Mouse (Mus musculus): Measurements from ENCODE around the gene Ankrd50. TPM values are rescaled to one million over a fixed set of nuclear protein-coding genes. Genes with fewer than 3 reads are reported as not detected.

The Ankrd50 gene
- total RNA-seq, 2 experiments from 2014 or later = 51.1 to 54.5 TPM

DNA sequence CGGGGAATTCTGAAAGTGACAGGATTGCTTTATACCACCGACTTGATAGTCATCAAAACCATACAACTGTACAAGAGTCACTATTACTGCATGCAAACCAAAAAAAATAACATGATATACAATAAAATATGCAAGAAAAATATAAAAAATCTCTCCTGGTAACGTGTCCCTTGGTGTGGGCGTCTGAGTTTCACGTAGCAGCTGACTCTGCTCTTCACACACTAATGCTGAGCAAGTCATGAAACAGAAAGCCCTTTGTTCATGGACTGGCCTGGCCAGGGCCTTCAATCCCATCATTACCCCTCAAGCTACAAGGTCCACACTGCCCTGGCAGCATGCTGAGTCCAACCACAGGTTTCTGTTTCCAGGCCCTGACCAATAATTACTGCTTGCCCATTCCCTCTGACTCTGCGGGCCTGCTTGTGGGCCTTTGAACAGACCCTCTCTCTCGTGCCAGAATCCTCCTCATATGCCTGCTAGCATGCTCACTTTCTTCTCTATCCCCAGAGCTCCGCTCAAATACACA, 17.7 kb downstream of the Ankrd50 start:
- no peak for DNase-seq (ENCODE audit: low spot score in 2 of 2)

DNA sequence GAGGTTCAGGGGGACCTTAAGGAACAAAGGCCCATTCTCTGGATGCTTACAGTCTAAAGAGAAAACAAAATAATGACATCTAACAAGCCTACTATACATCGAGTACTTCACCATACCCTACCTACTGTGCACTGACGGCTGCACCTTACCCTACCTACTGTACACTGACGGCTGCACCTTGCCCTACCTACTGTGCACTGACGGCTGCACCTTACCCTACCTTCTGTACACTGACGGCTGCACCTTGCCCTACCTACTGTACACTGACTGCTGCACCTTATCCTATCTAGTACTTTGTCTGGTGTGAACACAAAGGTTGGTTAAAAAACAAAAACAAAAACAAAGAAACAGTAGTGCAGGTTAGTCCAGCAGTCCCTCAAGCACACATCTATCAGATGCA, 18.5 kb downstream of the Ankrd50 start:
- DNase-seq (ENCODE audit: low spot score in 2 of 2) = no peak

DNA sequence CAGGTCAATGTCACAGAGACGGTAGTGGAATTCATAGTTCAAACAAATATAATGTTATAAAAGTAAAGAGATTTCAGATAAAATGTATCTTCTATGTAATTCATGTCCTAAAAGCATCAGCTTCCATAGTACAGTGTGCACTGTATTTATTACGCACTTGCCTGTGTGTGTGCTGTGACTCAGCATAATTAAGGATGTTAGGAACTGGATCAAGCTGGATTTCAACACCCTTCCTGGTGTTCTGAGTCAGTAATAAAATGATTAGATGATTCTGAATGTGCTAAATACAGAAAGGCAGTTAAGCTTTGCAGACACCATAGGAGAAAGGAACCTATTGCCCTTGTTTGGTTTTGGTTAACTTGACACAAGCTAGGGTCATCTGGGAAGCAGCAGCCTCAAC, 21.5 kb downstream of the Ankrd50 start:
- DNase-seq (ENCODE audit: low spot score in 2 of 2) = no peak

DNA sequence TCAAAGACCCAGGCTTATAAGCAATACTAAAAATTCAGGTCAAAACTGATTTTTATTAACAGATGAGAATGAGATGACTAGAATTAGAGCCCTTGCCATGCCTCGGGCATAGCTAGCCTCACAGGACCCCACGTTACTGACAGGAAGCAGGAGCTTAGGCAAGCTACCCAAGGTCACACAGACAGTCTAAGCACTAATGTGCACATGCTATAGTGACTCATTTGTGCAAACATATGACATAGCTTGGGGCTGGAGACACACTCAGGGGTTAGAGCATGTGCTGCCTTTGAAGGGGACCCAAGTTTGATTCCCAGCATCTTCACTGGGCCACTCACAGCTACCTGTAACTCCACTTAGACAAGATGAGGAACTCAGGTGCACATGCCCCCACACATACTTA, 22.9 kb downstream of the Ankrd50 start:
- DNase-seq (ENCODE audit: low spot score in 2 of 2) = no peak

DNA sequence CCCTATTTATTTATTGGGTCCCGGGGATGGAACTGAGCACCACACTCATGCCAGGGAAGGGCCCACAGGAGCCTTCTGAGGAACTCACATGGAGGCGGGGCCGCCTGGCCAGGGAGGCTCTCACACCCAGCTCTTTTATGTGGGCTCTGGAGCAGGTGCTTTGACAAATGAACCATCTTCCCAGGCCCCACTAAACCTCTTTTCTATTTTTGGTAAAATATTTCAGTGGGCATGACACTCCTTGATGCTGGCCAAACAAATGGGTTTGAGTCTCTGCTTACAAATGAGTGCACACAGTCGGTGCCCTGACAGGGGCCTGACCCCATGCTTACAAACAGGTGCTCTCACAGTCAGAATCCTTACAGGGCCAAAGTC, 24.4 kb downstream of the Ankrd50 start:
- DNase-seq (ENCODE audit: low spot score in 2 of 2) = no peak

DNA sequence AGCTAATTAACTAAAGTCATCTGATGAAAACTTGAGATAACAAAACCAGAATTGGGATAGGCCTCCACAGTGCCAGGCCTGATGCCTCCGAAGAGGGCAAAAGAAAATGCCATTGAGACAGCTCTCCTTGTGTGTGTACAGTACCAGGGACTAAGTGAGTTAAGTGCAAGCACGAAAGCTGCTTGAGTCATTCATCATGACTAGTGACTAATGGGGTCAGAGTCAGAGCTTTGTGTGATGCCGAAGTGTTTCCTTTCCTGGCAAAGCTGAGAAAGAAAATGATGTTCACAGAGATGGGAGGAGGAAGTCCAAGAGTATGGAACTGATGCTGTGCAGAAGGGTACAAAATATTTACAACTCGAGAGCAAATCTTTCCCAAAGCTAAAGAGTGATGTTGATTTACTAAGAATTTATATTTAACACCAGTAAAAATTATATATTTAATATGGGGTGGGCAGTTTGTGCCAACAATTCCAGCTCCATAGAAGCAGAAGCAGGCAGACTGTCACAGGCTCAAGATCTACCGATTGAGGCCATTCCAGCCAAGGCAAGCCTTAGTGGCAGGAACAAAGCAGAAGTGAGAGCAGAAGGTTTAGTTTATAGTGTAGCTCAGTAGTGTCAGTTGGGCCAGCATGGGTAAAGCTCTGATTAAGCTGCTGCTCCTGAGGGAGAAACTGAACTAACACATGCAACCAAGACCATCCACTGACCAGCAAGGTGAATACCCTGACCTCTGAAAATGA, 25.0 kb downstream of the Ankrd50 start:
- no peak for DNase-seq (ENCODE audit: low spot score in 2 of 2)

DNA sequence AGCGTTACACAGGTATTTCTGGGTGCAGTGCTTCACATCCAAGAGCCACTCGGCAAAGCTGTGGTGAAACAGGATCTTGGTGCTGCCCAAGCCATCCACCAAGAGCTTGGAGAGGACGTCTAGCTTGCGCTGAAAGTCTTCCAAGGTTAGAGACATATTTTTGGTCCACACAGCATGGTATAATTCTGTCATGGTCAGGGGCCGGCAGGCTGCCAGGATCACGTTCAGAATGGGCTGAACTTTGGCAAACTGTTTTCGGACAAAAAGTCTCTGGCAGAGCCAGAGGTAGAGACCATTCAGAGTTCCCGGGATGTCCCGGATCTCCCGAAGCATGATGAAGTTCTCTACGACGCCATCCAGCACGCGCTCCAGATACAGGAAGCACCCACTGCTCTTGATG, 27.6 kb downstream of the Ankrd50 start:
- DNase-seq (ENCODE audit: low spot score in 2 of 2) = no peak

DNA sequence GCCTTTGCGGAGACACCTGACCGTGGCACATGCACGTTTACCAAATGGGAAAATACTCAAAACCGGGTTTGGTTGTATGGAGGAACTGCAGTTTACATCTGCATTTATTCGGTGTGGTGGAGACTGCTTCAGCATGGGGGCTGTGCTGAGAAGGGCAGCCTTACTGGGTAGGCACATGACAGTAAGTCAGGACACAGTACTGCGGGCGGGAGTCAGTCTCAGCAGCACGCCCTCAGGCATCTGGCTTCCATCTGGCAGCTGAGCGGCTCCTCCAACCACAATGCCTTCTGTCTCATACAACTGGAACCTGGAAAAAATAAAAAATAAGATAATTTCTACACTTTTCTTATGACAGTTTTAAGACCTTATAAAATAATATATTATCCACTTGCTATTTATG, 32.4 kb downstream of the Ankrd50 start:
- no peak for DNase-seq (ENCODE audit: low spot score in 2 of 2)

DNA sequence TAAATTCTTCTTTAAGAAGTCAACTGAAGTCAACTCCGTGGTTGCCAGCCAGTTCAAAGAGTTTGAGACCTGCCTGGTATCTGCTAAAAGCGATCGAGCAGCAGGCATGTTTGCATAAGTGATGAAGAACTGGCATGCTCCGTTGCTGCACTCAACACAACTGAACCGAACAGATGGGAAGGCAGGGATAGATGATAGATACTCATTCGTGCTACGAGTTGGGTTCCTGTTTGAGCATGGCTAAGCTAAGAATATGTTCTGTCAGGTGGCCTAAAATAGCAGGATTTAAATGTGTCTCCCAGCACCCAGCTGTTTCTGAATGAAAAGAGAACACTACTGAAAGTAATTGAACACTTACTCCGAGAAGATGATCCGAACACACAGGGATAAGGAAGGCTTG, 38.1 kb downstream of the Ankrd50 start:
- DNase-seq (ENCODE audit: low spot score in 2 of 2) = peak in 1 of 2 experiments; percentile 69

DNA sequence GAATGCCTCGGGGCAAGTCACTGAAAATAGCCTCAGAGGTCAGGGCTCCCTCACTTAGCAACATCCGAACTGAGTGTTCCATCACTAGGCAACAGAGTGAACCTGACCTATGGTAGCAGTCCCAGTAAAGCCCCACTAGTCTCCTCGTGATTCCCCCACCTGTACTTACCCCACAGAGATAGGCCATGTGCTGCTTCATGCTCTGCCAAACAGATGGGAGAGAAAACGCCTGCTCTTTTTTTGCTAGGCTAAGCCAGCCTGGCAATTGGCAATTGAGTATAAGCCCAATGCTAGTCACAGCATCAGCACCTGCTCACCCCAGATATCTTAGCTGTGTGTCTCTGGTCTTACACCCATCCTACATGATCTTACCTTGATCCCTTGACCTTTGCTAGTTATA, 40.8 kb downstream of the Ankrd50 start:
- peak in 1 of 2 experiments; percentile 60 for DNase-seq (ENCODE audit: low spot score in 2 of 2)

DNA sequence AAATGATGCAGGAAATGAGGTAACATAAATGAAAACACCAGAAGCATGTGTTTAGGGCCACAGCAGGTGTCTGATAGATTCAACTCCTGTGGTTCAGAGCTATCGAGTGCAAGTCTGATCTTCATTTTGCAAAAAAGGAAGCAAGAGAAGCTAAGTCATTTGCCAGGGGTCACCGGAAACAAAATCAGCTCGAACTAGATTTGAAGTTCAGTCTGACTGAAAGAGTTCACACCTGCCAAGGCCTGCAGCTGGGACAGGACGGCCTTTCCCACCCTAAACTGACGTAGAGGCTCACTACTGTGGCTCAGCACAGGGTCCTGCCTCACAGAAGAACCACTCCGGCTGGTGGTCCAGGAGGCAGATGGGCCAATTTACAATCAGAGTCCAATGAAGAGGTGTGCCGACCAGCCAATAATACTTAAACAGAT, 44.1 kb downstream of the Ankrd50 start:
- no peak for DNase-seq (ENCODE audit: low spot score in 2 of 2)

DNA sequence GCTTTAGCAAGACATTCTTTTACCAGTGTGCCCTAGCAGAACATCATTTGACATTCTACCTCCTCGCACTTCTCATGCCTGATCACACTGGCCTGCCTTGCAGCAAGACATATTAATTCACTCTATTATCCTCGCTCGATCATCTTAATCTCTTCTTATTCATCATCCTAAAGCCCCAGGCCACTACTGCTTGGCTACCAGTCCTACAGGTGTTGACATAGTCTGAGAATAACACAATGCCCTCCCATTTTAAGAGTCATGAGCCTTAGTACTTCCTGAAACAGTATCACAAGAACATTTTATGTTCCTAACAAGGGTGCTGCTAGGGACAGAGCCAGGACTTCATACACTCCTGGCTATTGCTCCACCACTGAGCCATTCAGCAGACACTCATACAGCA, 48.0 kb downstream of the Ankrd50 start:
- DNase-seq (ENCODE audit: low spot score in 2 of 2) = no peak

DNA sequence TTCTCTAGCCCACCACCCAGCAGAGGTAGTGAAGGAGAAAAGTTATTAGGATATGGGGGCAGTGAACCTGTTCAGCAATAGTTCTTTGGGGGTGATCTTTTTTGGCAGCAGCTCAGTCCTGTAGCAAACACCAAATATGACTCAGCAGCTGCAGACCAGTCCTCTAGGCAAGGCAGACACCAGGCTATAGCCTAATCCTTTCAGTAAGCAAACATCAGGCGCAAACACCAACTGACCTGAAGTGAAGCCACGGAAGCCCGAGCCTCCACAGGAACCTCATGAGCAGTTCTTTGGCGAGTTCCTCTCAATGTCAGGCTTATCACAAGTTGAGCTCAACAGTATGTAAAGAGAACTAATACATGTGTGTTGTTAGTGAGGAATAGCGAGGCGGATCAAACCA, 48.8 kb downstream of the Ankrd50 start:
- no peak for DNase-seq (ENCODE audit: low spot score in 2 of 2)

DNA sequence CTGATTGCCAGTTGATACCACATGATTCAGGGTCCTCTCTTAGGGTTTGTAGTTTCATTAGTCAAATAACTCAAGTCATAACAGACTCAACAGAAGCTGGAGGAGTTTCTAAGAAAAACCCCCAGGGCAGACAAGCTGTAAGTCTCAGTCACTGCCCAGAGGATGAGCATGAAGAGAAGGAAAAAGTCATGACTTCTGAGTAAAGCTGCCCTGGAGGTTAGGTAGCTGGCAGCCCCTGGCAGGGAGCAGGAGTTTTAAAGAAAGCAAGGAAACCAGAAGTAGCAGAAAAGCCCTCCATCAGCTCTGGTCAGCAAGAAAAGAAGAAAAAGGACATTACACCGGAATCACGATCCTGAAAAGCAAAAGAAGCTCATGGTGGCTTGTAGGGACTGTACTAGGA, 50.2 kb downstream of the Ankrd50 start:
- DNase-seq (ENCODE audit: low spot score in 2 of 2) = no peak

DNA sequence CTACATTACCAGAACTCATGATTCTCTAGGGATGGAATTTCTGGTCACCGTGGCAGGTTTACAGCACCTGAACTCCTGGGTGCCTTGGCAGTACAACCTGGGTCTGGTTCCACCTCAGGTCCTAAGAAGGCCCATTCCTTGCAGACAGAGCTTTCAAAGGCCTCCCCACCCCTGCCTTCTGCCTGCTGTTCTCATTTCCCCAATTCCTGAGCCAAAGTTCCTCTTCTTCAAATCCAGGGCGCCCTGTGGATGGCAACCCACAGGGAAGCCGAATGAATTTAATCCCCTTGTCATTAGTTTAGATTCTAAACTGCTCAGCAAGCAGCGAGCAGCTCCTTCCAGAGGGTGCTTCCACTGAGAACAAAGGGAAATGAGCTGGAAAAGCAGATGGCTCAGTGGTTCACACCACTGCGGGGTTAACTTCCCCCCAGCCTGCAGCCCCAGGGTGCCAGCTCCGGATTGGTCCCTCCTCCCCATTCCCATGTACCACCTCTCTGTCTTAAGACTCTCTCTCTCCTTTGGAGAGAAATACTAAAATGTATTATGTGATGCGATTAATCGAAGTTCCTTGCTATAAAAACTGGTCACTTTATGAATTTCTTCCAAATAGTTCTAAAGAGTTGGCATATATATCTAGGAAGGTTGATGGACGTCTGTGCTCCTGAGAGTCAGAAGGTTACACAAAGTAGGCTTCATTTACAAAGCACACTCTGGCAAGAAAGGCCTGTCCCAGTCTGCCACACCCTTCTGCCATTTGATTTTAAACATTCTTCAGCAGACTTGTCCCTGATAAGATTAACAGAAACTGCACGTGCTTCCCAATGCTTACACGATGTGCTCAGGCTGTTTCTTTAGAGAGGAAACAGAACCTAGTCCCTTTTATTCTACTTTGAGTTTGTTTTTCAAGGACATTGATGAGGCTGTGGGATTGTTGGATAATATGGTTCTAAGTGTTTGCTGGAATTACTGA, 50.9 kb downstream of the Ankrd50 start:
- no peak for DNase-seq (ENCODE audit: low spot score in 2 of 2)

DNA sequence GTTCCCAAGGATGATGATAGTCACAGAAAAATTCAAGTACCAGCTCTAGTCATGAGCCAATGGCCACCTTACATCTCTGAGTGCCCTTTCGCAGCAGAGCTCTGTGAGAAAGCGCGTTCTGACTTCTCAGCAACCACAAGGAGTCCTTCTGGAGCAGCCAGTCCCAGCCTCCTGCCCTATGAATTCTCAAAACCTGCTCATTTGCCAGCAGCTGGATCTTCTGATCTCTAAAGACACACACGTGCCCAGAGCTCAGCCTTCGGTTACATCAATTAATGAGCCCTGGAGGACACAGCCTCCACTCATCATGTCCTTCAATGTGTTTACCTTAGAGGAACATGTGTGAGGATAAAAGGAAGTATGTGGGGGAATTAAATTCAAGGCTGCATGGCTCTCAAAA, 53.2 kb downstream of the Ankrd50 start:
- no peak for DNase-seq (ENCODE audit: low spot score in 2 of 2)

DNA sequence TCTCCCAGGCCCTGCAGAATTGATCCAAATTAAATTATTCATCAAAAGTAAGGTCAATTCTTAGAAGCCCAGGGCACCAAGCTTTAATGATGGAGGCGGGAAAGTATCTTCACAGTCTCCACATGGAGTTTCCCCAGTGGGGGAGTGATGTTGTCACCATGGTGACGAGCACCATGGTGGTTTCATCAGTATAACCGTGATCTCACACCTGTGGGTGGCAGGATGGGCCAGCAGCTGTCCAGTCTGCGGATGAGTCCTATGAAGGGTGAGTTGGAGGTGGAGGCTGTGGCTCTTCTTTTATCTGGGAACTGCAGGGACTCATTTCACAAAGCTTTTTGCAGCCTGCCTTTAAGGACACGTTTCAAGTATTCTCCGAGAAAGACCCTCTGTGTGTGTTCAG, 53.6 kb downstream of the Ankrd50 start:
- DNase-seq (ENCODE audit: low spot score in 2 of 2) = no peak

DNA sequence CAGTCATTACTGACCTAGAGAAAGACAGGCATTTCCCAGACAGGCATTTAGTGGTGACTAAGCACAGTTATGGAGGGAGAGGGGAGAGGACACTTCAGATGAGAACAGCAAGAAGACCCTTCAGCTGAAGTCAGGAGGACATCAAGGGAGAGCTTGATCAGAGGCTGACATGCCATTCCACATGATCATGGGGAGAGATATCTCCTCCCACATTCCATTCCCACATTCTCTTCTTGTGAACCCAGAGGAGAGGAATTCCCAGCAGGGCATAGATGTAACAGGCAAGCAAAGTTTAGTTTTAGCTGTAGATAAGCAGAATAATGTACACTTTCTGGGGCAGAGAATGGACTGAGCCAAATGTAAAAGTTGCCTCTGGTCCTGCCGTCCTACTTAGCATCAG, 57.4 kb downstream of the Ankrd50 start:
- DNase-seq (ENCODE audit: low spot score in 2 of 2) = no peak

DNA sequence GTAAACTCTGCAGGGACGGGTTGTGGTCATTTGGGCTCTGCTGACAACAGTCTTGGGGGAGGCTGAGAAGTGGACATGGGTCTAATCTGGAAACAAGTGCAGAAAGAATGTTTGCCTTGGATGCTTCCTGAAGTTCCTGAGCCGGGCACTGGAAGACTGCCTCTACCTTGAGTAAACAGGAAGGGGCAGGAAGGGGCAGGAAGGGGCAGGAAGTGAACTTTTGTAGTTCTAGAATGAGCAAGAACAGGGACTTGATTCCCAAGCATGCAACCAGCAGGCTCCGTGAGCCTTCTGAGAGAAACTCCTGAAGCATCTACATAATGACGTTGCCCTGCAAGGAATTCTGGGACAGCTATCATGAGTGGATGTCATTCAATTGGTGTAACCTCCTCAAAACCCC, 60.7 kb downstream of the Ankrd50 start:
- DNase-seq (ENCODE audit: low spot score in 2 of 2) = no peak

DNA sequence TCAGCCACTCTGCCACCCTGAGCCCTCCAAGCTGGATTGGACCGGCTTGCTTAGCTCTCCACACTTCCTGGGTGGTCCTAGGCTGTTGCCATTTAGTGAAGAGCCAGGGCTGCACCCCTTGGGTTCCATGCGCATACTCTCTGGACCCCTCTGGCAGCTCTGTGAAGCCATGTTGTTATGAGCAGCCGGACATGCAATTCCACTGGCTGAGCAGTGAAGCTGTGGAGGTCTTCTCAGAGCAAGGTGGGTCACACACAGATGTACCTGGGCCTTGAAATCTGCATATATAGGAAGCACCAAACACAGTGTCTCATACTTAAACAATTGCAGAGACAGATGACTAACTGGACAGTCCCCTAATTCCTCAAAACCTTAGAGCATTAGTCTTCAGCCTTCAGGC, 64.7 kb downstream of the Ankrd50 start:
- DNase-seq (ENCODE audit: low spot score in 2 of 2) = no peak

DNA sequence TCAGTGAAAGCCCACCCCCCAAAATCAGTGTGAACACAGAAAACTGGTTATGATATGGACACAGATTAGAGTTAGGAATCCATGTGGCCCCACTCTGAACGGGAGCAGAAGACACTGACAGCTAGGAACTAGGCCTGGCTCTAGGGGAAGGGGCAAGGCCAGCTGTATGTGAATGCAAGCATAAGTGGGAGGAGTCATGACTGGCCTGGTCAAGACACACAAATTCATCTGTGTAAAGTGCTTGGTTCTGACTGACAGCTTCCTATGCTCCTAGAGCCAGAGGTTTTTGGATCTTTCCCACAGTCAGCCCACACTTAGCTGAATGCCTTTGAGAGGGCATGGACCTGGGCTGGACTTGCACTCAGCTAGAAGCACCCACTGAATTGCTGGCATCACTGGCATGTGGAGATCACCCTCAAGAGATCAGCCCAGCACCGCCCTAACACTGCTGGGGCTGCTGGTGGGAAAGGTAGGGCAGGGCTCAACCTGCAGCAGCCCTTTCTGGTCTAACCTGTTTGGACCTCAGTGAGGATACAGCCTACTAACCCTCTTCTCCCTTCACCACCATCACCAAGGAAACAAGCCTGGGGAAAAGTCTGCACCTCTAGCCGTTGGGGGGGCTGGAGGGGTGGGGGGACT, 69.2 kb downstream of the Ankrd50 start:
- DNase-seq (ENCODE audit: low spot score in 2 of 2) = no peak

Measured in layer of hippocampus, postnatal 14 days (tissue).